Mouse (Mus musculus) lung, embryonic 15.5 days (tissue): ENCODE data around the gene Rrh. TPM values are rescaled to one million over a fixed set of nuclear protein-coding genes. Genes with fewer than 3 reads are reported as not detected.

Experiments
- ATAC-seq: fragments of 200-750 bp; cut with Nextera tagmentation; 2 replicates; pipeline ENCODE4 v1.8.0; 2017; ENCODE audit warnings: moderate number of reproducible peaks, borderline replicate concordance; ENCODE audit not compliant: low FRiP score, low TSS enrichment; ENCODE audit errors: extremely low read depth
- H3K27ac ChIP-seq: fragments of 300-500 bp; sonication (generic); 2 replicates; pipeline ENCODE4 v1.5.1; 2015; ENCODE audit warnings: moderate library complexity, mild to moderate bottlenecking, inconsistent platforms
- H3K27me3 ChIP-seq: fragments of 300-500 bp; sonication (generic); 2 replicates; pipeline ENCODE4 v1.6.1; 2015; ENCODE audit warnings: inconsistent platforms
- H3K36me3 ChIP-seq: fragments of 300-500 bp; sonication (generic); 2 replicates; pipeline ENCODE4 v1.6.1; 2015; ENCODE audit warnings: inconsistent platforms
- H3K4me1 ChIP-seq: fragments of 300-500 bp; sonication (generic); 2 replicates; pipeline ENCODE4 v1.6.1; 2015; ENCODE audit warnings: inconsistent platforms
- H3K4me2 ChIP-seq: fragments of 300-500 bp; sonication (generic); 2 replicates; pipeline ENCODE4 v1.6.1; 2015; ENCODE audit warnings: inconsistent platforms, mild to moderate bottlenecking, moderate library complexity
- H3K4me3 ChIP-seq: fragments of 300-500 bp; sonication (generic); 2 replicates; pipeline ENCODE4 v1.5.1; 2015; ENCODE audit warnings: mild to moderate bottlenecking, inconsistent platforms
- H3K9ac ChIP-seq: fragments of 300-500 bp; sonication (generic); 2 replicates; pipeline ENCODE4 v1.6.1; 2015; ENCODE audit warnings: inconsistent platforms
- H3K9me3 ChIP-seq: fragments of 300-500 bp; sonication (generic); 2 replicates; pipeline ENCODE4 v1.6.1; 2016; ENCODE audit warnings: inconsistent platforms
- WGBS: fragments of 180-500 bp; shearing (Covaris S2); methylation state at CpG from one replicate; pipeline ENCODE4 v1.1.7; 2015; 5-methylcytosine and 5-hydroxymethylcytosine counted together
- polyA plus RNA-seq: library from polyadenylated mRNA; unstranded; fragments of >200 nt; fragmentation: Nextera tagmentation; extraction: Ambion mirVana; gene quantifications from 2 replicates; pipeline ENCODE4 v1.2.1, GENCODE M21; 2015

Rrh gene
- polyA plus RNA-seq, 1 experiment from 2014 or later: 0.15 TPM

- H3K36me3 ChIP-seq: peaks cover 55% of the 10 kb centered on the region
- 88% methylated on average over 10 of the region's 10 CpGs for WGBS
- peaks cover 17% of the 10 kb centered on the region for H3K4me1 ChIP-seq
These were observed 4.3 kb upstream of the Rrh start for GRCm38 (mm10) chr3:129826691-129827090.

GRCm38 (mm10) chr3:129824891-129825290 is 2.5 kb upstream of the Rrh start:
- H3K27ac ChIP-seq: no peak overlapping the region
- no peak overlapping the region for H3K4me2 ChIP-seq
- WGBS: 89% methylated on average over 10 of the region's 10 CpGs
- no peak overlapping the region for H3K4me3 ChIP-seq
- no peaks in the 10 kb centered on the region for H3K9me3 ChIP-seq
- no peak for ATAC-seq
- H3K4me1 ChIP-seq: peaks cover 12% of the 10 kb centered on the region
- H3K36me3 ChIP-seq: peaks cover 55% of the 10 kb centered on the region
- H3K27me3 ChIP-seq: no peaks in the 10 kb centered on the region
- H3K9ac ChIP-seq: no peak overlapping the region

More at GRCm38 (mm10) chr3:129826691-129827090, 4.3 kb upstream of the Rrh start:
- no peak for ATAC-seq
- no peak overlapping the region for H3K4me3 ChIP-seq
- no peaks in the 10 kb centered on the region for H3K27me3 ChIP-seq
- H3K27ac ChIP-seq: no peak overlapping the region
- no peak overlapping the region for H3K9ac ChIP-seq
- H3K4me2 ChIP-seq: no peak overlapping the region
- no peaks in the 10 kb centered on the region for H3K9me3 ChIP-seq

DNA sequence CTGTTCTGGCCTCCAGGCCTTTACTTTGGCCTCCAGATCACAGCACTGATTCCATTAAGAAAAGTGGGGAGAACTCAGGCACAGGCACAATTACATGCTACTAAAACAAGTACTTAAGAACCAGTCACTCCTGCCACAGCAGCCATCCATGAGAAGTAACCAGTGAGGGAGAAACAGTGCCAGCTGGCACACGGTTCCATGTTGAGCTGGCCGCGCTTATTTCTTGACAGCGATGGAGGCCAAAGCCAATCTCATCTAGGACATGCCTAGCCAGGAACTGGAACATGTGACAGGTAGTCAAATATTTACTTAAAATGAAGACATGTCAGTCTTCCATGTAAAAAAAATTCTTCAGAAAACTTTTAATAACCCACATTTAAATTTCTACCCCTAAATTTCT is 1.8 kb upstream of the Rrh start:
- Histone ChIP-seq H3K4me1 (0 out of 2 replicates have a peak, but pooled peaks cover 5% of the 10 kb centered on the region), H3K4me3 (no peak overlapping the region), H3K9me3 (no peaks in the 10 kb centered on the region), H3K27me3 (no peaks in the 10 kb centered on the region), H3K9ac (no peak overlapping the region), H3K36me3 (peaks cover 54% of the 10 kb centered on the region), H3K4me2 (no peak overlapping the region), H3K27ac (no peak overlapping the region)
- no peak for ATAC-seq
- 92% methylated on average over 4 of the region's 4 CpGs for WGBS

DNA sequence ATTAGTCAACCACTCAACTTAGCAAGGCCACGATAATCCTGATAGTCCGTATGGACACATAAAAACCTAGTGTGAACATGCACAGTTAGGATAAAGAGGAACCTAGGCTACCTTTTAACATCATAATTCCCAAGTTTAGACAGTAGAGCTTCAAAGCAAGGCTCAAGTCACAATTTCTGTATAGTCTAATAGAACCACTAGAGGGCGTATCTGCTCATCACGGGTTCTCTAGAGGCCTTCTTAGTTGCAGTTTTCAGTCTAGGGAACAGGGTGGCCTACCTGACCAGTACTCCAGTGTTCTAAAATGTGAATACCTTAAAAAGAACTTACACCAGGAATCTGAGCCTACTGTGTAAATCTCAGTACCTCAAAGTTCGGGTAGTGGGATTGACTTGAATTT is 906 bp upstream of the Rrh start:
- Histone ChIP-seq H3K4me2 (no peak overlapping the region), H3K9ac (no peak overlapping the region), H3K4me1 (0 out of 2 replicates have a peak, but pooled peaks cover 2% of the 10 kb centered on the region), H3K27me3 (no peaks in the 10 kb centered on the region), H3K4me3 (no peak overlapping the region), H3K9me3 (no peaks in the 10 kb centered on the region), H3K27ac (no peak overlapping the region), H3K36me3 (peaks cover 48% of the 10 kb centered on the region)
- WGBS: 52% methylated on average over 5 of the region's 5 CpGs
- ATAC-seq: no peak

GRCm38 (mm10) chr3:129821736-129822135 is 651 bp downstream of the Rrh start:
- Histone ChIP-seq H3K36me3 (peaks cover 36% of the 10 kb centered on the region), H3K4me1 (no peaks in the 10 kb centered on the region)

GRCm38 (mm10) chr3:129820847-129821246 is 1.5 kb downstream of the Rrh start:
- Histone ChIP-seq H3K27me3 (no peaks in the 10 kb centered on the region), H3K27ac (no peak overlapping the region), H3K9ac (no peak overlapping the region), H3K4me3 (no peak overlapping the region), H3K36me3 (peaks cover 28% of the 10 kb centered on the region), H3K4me2 (no peak overlapping the region), H3K4me1 (no peaks in the 10 kb centered on the region), H3K9me3 (no peaks in the 10 kb centered on the region)
- WGBS: 63% methylated on average over 9 of the region's 9 CpGs
- no peak; the same call in 1 of the 2 replicates for ATAC-seq

More at GRCm38 (mm10) chr3:129821736-129822135, 651 bp downstream of the Rrh start:
- Histone ChIP-seq H3K4me2 (no peak overlapping the region), H3K9me3 (no peaks in the 10 kb centered on the region), H3K9ac (no peak overlapping the region), H3K27ac (no peak overlapping the region), H3K27me3 (no peaks in the 10 kb centered on the region), H3K4me3 (no peak overlapping the region)
- no peak for ATAC-seq
- WGBS: 71% methylated on average over 8 of the region's 8 CpGs

DNA sequence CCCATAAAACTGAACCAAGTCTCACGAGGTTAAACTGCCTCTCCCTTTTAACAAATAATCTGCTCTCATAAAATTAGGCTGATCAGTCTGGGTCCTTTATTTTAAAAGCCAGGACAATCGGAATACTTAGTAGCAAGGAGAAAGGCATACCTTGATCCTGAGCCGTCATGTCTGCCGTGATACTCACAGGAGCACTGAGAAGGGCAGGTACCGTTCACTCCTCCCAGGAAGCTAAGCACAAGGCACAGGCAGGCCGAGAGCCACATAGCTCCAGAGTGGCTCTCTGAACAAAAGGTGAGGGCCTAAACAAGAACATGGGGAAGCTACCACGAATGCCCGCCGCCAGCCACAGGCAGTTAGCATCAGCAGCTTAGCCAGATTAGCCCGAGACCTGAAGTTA is 18.6 kb downstream of the Rrh start, which contains the start of gene Lrit3:
TSS of gene Lrit3 (minus strand) at position 266 of the 400 bp plus-strand sequence.
- Histone ChIP-seq H3K4me2 (peak within 1 kb of the TSS; percentile 27; the same call in 1 of the 2 replicates), H3K36me3 (no peaks in the 10 kb centered on the region), H3K4me3 (no peak within 1 kb of the TSS), H3K4me1 (no peaks in the 10 kb centered on the region), H3K9ac (no peak within 1 kb of the TSS), H3K9me3 (no peaks in the 10 kb centered on the region), H3K27ac (no peak within 1 kb of the TSS), H3K27me3 (no peaks in the 10 kb centered on the region)
- WGBS: 63% methylated on average over 10 of the region's 10 CpGs
- no peak for ATAC-seq

GRCm38 (mm10) chr3:129799011-129799410 is 23.4 kb downstream of the Rrh start:
- 72% methylated on average over 2 of the region's 2 CpGs for WGBS
- H3K27me3 ChIP-seq: no peaks in the 10 kb centered on the region
- no peak overlapping the region for H3K4me2 ChIP-seq

GRCm38 (mm10) chr3:129798551-129798950 is 23.8 kb downstream of the Rrh start:
- H3K36me3 ChIP-seq: no peaks in the 10 kb centered on the region
- no peak overlapping the region for H3K4me2 ChIP-seq
- no peaks in the 10 kb centered on the region for H3K9me3 ChIP-seq
- ATAC-seq: no peak
- no peaks in the 10 kb centered on the region for H3K27me3 ChIP-seq
- no peak overlapping the region for H3K27ac ChIP-seq
- 69% methylated on average over 11 of the region's 11 CpGs for WGBS
- H3K4me3 ChIP-seq: no peak overlapping the region
- H3K4me1 ChIP-seq: no peaks in the 10 kb centered on the region
- H3K9ac ChIP-seq: no peak overlapping the region

More at GRCm38 (mm10) chr3:129799011-129799410, 23.4 kb downstream of the Rrh start:
- H3K4me1 ChIP-seq: no peaks in the 10 kb centered on the region
- no peak overlapping the region for H3K4me3 ChIP-seq
- no peak overlapping the region for H3K27ac ChIP-seq
- no peaks in the 10 kb centered on the region for H3K36me3 ChIP-seq
- H3K9ac ChIP-seq: no peak overlapping the region
- no peak for ATAC-seq
- H3K9me3 ChIP-seq: no peaks in the 10 kb centered on the region

DNA sequence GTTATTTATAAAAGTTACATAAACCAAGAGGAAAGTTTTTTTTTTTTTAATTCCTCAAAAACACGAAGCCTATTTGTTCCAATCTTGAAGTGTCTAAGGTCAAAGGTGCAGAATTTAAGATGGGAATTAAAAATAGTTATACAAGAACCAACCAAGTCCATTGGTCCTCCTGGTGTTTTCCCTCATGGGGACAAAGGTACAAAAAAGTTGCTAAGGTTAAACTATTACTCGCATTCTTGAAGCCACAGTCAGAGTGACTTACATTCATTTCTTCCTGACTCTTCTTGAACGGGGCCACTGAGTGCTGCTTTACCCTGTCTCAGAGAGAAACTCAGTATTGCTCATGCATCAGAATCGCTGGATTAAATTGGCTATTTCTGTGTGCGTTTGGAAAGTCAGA is 25.0 kb downstream of the Rrh start:
- ATAC-seq: no peak
- H3K9me3 ChIP-seq: no peaks in the 10 kb centered on the region
- H3K27me3 ChIP-seq: no peaks in the 10 kb centered on the region
- H3K4me3 ChIP-seq: no peak overlapping the region
- H3K36me3 ChIP-seq: no peaks in the 10 kb centered on the region
- H3K4me1 ChIP-seq: no peaks in the 10 kb centered on the region
- no peak overlapping the region for H3K4me2 ChIP-seq
- no peak overlapping the region for H3K27ac ChIP-seq
- no peak overlapping the region for H3K9ac ChIP-seq
- 68% methylated on average over 5 of the region's 5 CpGs for WGBS

- no peaks in the 10 kb centered on the region for H3K4me1 ChIP-seq
- no peaks in the 10 kb centered on the region for H3K9me3 ChIP-seq
- no peak overlapping the region for H3K27ac ChIP-seq
- no peak overlapping the region for H3K4me3 ChIP-seq
- H3K9ac ChIP-seq: no peak overlapping the region
- H3K36me3 ChIP-seq: no peaks in the 10 kb centered on the region
- H3K27me3 ChIP-seq: no peaks in the 10 kb centered on the region
- H3K4me2 ChIP-seq: no peak overlapping the region
- no peak for ATAC-seq
- 83% methylated on average over 5 of the region's 5 CpGs for WGBS
These were observed 28.6 kb downstream of the Rrh start for GRCm38 (mm10) chr3:129793801-129794200.

- 84% methylated on average over 3 of the region's 3 CpGs for WGBS
- no peak for ATAC-seq
- no peaks in the 10 kb centered on the region for H3K36me3 ChIP-seq
- H3K4me1 ChIP-seq: no peaks in the 10 kb centered on the region
- H3K4me3 ChIP-seq: no peak overlapping the region
- no peak overlapping the region for H3K27ac ChIP-seq
- H3K9ac ChIP-seq: no peak overlapping the region
- H3K4me2 ChIP-seq: no peak overlapping the region
- no peaks in the 10 kb centered on the region for H3K9me3 ChIP-seq
- no peaks in the 10 kb centered on the region for H3K27me3 ChIP-seq
These were observed 39.6 kb downstream of the Rrh start for GRCm38 (mm10) chr3:129782746-129783145.

DNA sequence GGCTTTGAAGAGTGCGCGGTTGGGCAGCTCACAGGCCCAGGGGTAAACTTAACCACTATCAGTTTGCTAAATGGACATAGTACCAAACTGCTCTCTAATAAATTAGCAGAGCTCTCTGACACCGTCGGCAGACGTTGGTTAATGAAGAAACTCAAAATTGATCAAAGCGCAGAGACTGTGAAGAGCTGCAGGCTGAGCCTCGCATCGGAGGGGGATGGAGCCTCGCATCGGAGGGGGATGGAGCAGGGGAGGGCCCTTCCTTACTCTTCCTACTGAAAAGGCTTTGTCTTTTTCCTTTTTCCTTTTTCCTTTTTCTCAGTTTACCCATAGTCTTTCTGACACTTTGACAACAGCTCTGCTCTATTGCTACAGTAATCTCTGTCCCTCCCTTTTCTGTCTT is 41.0 kb downstream of the Rrh start:
- H3K36me3 ChIP-seq: no peaks in the 10 kb centered on the region
- H3K27me3 ChIP-seq: no peaks in the 10 kb centered on the region
- 62% methylated on average over 10 of the region's 10 CpGs for WGBS
- no peak overlapping the region for H3K4me2 ChIP-seq
- H3K9me3 ChIP-seq: no peaks in the 10 kb centered on the region
- H3K4me3 ChIP-seq: no peak overlapping the region
- ATAC-seq: no peak
- no peak overlapping the region for H3K9ac ChIP-seq
- H3K27ac ChIP-seq: no peak overlapping the region
- no peaks in the 10 kb centered on the region for H3K4me1 ChIP-seq
